Mouse (Mus musculus) lung, adult 18-20 months (tissue): ENCODE measurements at regions not wholly inside any gene's neighbourhood (a gene's known extent, or its start where the extent isn't known, plus 50 kb on each side); places are given as distances from the start of the nearest gene placed in this dataset.

ENCODE experiments used
- DNase-seq, 2 experiments: peaks; one replicate each; pipeline ENCODE4 v3.0.0; 2022; ENCODE audit warnings: mixed read lengths in 2 of 2

GRCm38 (mm10) chr1:73299978-73300688 lies 284.4 kb upstream of the Tnp1 start:
- DNase-seq: no peak

GRCm38 (mm10) chr1:73285342-73285741 lies 269.6 kb upstream of the Tnp1 start:
- DNase-seq: no peak

GRCm38 (mm10) chr1:73274480-73274879 lies 258.8 kb upstream of the Tnp1 start:
- DNase-seq: peak in 1 of 2 experiments; percentile 26

- peak in 1 of 2 experiments; percentile 8 for DNase-seq
Observed at GRCm38 (mm10) chr1:73270787-73271391, 255.2 kb upstream of the Tnp1 start.

GRCm38 (mm10) chr1:73269051-73269755 lies 253.5 kb upstream of the Tnp1 start:
- DNase-seq: no peak

GRCm38 (mm10) chr1:73265009-73265408 lies 249.3 kb upstream of the Tnp1 start:
- peak; percentile 7 to 17 for DNase-seq

GRCm38 (mm10) chr1:73264245-73264644 lies 248.5 kb upstream of the Tnp1 start:
- DNase-seq: no peak

- DNase-seq: no peak
Observed at GRCm38 (mm10) chr1:73259525-73260098, 243.9 kb upstream of the Tnp1 start.

- DNase-seq: no peak
Observed at GRCm38 (mm10) chr1:73257263-73257662, 241.6 kb upstream of the Tnp1 start.

GRCm38 (mm10) chr1:73251911-73252356 lies 236.2 kb upstream of the Tnp1 start:
- DNase-seq: peak in 1 of 2 experiments; percentile 14

- DNase-seq: no peak
Observed at GRCm38 (mm10) chr1:73244016-73244415, 228.3 kb upstream of the Tnp1 start.

GRCm38 (mm10) chr1:73242290-73242689 lies 226.6 kb upstream of the Tnp1 start:
- no peak for DNase-seq

GRCm38 (mm10) chr1:73236867-73237266 lies 221.2 kb upstream of the Tnp1 start:
- DNase-seq: no peak

- DNase-seq: no peak
Observed at GRCm38 (mm10) chr1:73233636-73234035, 217.9 kb upstream of the Tnp1 start.

- DNase-seq: no peak
Observed at GRCm38 (mm10) chr1:73233041-73233440, 217.3 kb upstream of the Tnp1 start.

- DNase-seq: no peak
Observed at GRCm38 (mm10) chr1:73230611-73231010, 214.9 kb upstream of the Tnp1 start.

GRCm38 (mm10) chr1:73227246-73227645 lies 211.5 kb upstream of the Tnp1 start:
- DNase-seq: no peak

- DNase-seq: no peak
Observed at GRCm38 (mm10) chr1:73221863-73222262, 206.2 kb upstream of the Tnp1 start.

- no peak for DNase-seq
Observed at GRCm38 (mm10) chr1:73214305-73214946, 198.7 kb upstream of the Tnp1 start.

- DNase-seq: no peak
Observed at GRCm38 (mm10) chr1:73207421-73207820, 191.7 kb upstream of the Tnp1 start.

GRCm38 (mm10) chr1:73205788-73206187 lies 190.1 kb upstream of the Tnp1 start:
- no peak for DNase-seq

GRCm38 (mm10) chr1:73200112-73200511 lies 184.4 kb upstream of the Tnp1 start:
- peak; percentile 21 to 49 for DNase-seq

GRCm38 (mm10) chr1:73190832-73191231 lies 175.1 kb upstream of the Tnp1 start:
- no peak for DNase-seq
